Mouse (Mus musculus) left cerebral cortex, adult 18-20 months (tissue): ENCODE measurements around the gene Wipf2. TPM values are rescaled to one million over a fixed set of nuclear protein-coding genes. Genes with fewer than 3 reads are reported as not detected.

Experiments used
- total RNA-seq, 2 experiments: library from RNA; stranded (reverse); gene quantifications; 2 replicates each; pipeline ENCODE4 v1.2.3; 2021

The Wipf2 gene
- total RNA-seq, 2 experiments from 2014 or later, result 73.3 to 75.5 TPM

Other genes starting within 250 kb of the Wipf2 start
- gene Gm12355, start 238.0 kb upstream of the Wipf2 start, total RNA-seq, result 10 to 100 TPM; 11.7 to 12.1 TPM
- not detected for gene Gsdma3, start 237.3 kb upstream of the Wipf2 start, total RNA-seq
- not detected for gene Gsdma2, start 216.9 kb upstream of the Wipf2 start, total RNA-seq
- under 1 TPM in 1 of 2 experiments, not detected in 1; 0.14 TPM for gene Gsdma, start 199.3 kb upstream of the Wipf2 start, total RNA-seq
- 100 to 1,000 TPM; 135 to 138 TPM for gene Psmd3, start 181.1 kb upstream of the Wipf2 start, total RNA-seq
- not detected for gene Csf3, start 162.4 kb upstream of the Wipf2 start, total RNA-seq
- 100 to 1,000 TPM; 108 to 127 TPM for gene Med24, start 134.2 kb upstream of the Wipf2 start, total RNA-seq
- 100 to 1,000 TPM; 708 to 832 TPM for gene Thra, start 123.0 kb upstream of the Wipf2 start, total RNA-seq
- 100 to 1,000 TPM in 1 of 2 experiments, 10 to 100 TPM in 1; 87.2 to 122 TPM for gene Nr1d1, start 88.3 kb upstream of the Wipf2 start, total RNA-seq
- 100 to 1,000 TPM; 182 to 185 TPM for gene Msl1, start 68.1 kb upstream of the Wipf2 start, total RNA-seq
- 10 to 100 TPM; 53.0 to 57.3 TPM for gene Casc3, start 58.7 kb upstream of the Wipf2 start, total RNA-seq
- 100 to 1,000 TPM; 133 to 139 TPM for gene Rapgefl1, start 26.9 kb upstream of the Wipf2 start, total RNA-seq
- gene Cdc6, start 44.2 kb downstream of the Wipf2 start, total RNA-seq, result under 1 TPM; 0.33 to 0.45 TPM
- 10 to 100 TPM; 14.4 to 14.9 TPM for gene Rara, start 64.2 kb downstream of the Wipf2 start, total RNA-seq
- gene Gjd3, start 119.4 kb downstream of the Wipf2 start, total RNA-seq, result 1 to 10 TPM; 1.8 to 2.0 TPM
- under 1 TPM; 0.40 to 0.67 TPM for gene Top2a, start 160.6 kb downstream of the Wipf2 start, total RNA-seq
- 10 to 100 TPM; 64.2 to 73.2 TPM for gene Igfbp4, start 177.6 kb downstream of the Wipf2 start, total RNA-seq
- under 1 TPM; 0.14 to 0.16 TPM for gene Tns4, start 225.7 kb downstream of the Wipf2 start, total RNA-seq